Mouse (Mus musculus): Measurements from ENCODE around the gene Edil3.
"Not testable (repeated sequence)": the region's sequence is repeated elsewhere in the genome, so short reads cannot be mapped to it uniquely, and the experiment has no call there.

Edil3 gene

DNA sequence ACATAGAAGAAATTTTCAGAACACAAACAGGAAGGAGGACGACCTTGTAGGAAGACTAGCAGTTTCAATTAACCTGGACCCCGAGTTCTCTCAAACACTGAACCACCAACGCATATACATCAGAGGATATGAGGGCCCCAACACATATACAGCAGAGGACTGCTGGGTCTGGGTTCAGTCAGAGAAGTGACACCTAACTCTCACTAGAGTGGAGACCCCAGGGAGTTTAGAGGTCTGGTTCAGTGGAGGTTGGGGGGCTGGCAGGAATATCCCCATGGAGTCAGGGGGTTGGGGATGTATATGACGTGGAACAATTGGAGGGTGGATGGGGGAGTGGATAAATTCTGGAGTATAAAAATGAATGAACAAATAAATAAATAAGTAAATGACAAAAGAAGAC, 151.1 kb downstream of the Edil3 start:
- no peak for DNase-seq (ENCODE audit: low spot score in 2 of 2)

GRCm38 (mm10) chr13:89007696-89008427, 186.6 kb downstream of the Edil3 start:
- DNase-seq (ENCODE audit: low spot score in 2 of 2) = no peak

DNA sequence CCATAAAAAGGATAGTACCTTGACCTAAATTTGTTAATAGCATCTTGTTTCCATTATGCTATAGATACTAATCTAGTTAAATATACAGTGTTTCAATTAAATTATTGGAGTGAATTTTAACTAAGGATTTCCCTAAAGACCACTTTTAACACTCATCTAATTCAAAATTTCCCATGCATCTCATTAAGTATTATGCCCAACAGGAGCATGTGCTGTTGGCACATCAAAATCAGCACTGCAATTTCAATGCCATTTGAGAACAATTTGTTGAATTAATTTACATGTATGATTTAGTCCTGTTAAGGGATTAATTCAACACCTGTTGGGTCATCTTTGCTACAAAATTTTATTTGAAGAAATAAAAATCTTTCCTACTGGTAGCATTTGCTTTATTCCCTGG, 191.2 kb downstream of the Edil3 start:
- no peak for DNase-seq (ENCODE audit: low spot score in 2 of 2)

GRCm38 (mm10) chr13:89029817-89030539, 208.7 kb downstream of the Edil3 start:
- no peak for DNase-seq (ENCODE audit: low spot score in 2 of 2)

GRCm38 (mm10) chr13:89035711-89036110, 214.4 kb downstream of the Edil3 start:
- no peak for DNase-seq (ENCODE audit: low spot score in 2 of 2)

DNA sequence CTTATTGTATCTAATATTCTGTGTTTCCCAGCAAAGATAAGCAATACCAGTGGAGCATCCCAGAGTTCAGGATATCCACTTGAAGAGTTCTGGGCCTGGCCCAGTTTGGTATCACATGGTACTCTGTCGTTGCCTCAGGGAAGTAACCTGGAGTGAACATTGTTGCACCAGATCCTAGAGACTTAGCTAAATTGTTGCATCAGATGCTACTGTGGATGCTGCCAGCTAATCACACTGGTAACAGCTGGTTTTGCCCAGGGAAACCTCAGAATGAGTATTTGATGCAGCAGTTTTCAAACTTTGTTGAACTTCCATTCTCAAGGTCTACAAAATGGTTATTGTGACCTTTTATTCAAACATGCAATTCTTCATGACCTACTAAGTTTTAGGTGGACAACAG, 220.2 kb downstream of the Edil3 start:
- no peak for DNase-seq (ENCODE audit: low spot score in 2 of 2)

GRCm38 (mm10) chr13:89070132-89070531, 248.9 kb downstream of the Edil3 start:
- not testable (repeated sequence) for DNase-seq (ENCODE audit: low spot score in 2 of 2)

GRCm38 (mm10) chr13:89076212-89076611, 254.9 kb downstream of the Edil3 start:
- DNase-seq (ENCODE audit: low spot score in 2 of 2) = no peak

- DNase-seq (ENCODE audit: low spot score in 2 of 2) = no peak
Measured at GRCm38 (mm10) chr13:89105889-89106288, 284.6 kb downstream of the Edil3 start.

DNA sequence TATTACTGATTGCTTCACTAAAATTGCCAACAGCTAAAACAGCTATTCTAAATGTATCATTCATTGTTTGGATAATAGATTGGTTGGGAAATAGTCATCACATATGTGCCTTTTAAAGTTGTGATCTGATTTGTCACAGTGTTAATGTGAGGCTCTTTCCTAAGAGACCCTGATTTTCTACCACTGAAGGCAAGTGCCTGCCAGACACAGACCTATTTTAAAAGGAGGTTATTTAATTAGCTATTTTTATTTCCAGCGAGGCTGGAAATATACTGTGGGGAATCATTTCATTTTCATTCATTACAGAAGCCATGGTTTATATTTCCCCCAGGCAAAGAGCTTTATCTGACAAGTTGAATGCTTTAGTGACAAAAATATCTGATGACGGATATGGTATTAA, 296.3 kb downstream of the Edil3 start:
- no peak for DNase-seq (ENCODE audit: low spot score in 2 of 2)

GRCm38 (mm10) chr13:89119809-89120208, 298.5 kb downstream of the Edil3 start:
- DNase-seq (ENCODE audit: low spot score in 2 of 2) = no peak

DNA sequence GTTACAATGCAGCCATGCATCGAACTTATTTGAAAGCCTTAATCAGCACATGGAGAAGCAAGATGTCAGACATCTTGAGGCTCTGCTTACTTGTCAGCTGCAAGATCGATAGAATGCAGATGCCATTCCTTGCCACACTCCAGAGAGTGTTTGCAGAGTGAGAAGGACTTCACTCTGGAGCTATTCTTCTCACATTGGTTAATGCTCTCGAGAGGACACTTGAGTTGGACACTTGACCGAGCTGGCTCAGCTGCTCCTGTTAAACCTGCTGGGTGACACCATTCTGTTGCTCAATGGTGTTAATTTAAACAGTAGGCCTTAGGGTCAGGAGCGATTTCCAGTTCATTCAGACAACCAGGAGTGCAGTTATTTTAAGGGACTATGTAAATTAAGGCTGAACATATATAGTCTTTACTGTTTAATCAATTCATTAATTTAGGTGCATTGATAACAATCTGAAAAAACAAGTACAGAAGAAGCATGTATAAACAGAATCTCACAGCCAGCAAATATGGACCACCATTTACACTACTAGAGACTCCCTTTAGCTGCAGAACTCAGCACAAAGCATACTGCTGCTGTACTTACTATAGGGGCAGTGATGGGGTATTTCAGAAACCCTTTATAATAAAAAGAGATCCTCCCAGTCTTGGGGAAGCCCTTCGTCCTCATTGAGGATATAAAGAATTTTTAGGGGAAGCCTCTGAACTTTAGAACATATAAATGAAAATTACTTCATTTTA, 301.4 kb downstream of the Edil3 start:
- DNase-seq (ENCODE audit: low spot score in 2 of 2) = no peak

DNA sequence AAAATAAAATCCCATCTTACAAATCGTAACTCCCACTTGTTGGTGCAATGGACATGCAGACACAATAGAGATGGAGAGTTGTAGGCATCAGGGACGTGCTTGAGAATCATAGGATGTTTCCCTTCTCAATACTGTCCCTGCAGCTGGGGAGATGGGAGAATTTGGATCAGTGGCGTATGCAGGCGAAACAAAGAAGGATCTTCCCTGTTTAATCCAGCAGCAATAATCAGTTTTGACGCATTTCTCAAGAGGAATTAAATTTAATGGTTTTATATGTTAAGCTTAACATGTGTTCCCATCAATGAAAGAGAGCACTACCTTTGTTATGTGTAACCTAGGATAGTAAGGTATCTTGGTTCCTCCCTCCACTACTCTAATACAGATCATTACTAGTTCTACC, 302.1 kb downstream of the Edil3 start:
- no peak for DNase-seq (ENCODE audit: low spot score in 2 of 2)

GRCm38 (mm10) chr13:89146056-89146547, 324.8 kb downstream of the Edil3 start:
- DNase-seq (ENCODE audit: low spot score in 2 of 2) = no peak

- DNase-seq (ENCODE audit: low spot score in 2 of 2) = no peak
Measured at GRCm38 (mm10) chr13:89151878-89152277, 330.6 kb downstream of the Edil3 start.

- DNase-seq (ENCODE audit: low spot score in 2 of 2) = no peak
Measured at GRCm38 (mm10) chr13:89167960-89168359, 346.7 kb downstream of the Edil3 start.

- DNase-seq (ENCODE audit: low spot score in 2 of 2) = no peak
Measured at GRCm38 (mm10) chr13:89170040-89170439, 348.8 kb downstream of the Edil3 start.

GRCm38 (mm10) chr13:89175154-89175553, 353.9 kb downstream of the Edil3 start:
- DNase-seq (ENCODE audit: low spot score in 2 of 2) = no peak

GRCm38 (mm10) chr13:89189051-89189450, 367.8 kb downstream of the Edil3 start:
- DNase-seq (ENCODE audit: low spot score in 2 of 2) = no peak

- DNase-seq (ENCODE audit: low spot score in 2 of 2) = no peak
Measured at GRCm38 (mm10) chr13:89197019-89197418, 375.7 kb downstream of the Edil3 start.

- DNase-seq (ENCODE audit: low spot score in 2 of 2) = no peak
Measured at GRCm38 (mm10) chr13:89199275-89199674, 378.0 kb downstream of the Edil3 start.

DNA sequence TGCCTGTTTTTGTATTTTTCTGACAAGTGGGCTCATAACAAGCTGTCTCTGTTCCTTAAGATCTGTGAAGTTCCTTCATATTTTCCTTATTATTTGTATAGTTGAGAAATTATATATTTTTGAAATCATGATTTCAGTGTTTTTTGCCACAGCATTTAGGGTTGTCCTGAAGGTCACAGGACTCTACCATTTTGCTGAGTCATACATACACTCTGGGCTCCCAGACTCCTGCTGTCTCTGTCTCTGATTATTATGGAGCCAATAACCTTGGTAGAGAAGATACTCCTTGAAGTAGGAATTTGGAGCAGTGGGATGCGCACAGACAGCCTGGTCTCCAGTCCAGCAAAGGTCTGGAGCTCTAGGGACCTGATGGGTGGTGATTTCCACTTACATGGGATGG, 416.8 kb downstream of the Edil3 start:
- DNase-seq (ENCODE audit: low spot score in 2 of 2) = no peak

Data from frontal cortex, postnatal 14 days (tissue).